Mouse (Mus musculus) heart, embryonic 15.5 days (tissue): ENCODE results near the gene Hsd11b1. TPM values are rescaled to one million over a fixed set of nuclear protein-coding genes. Genes with fewer than 3 reads are reported as not detected.

ENCODE experiments used
- ATAC-seq: fragments of 200-750 bp; cut with Nextera tagmentation; replicated peaks from 2 replicates; pipeline ENCODE4 v1.8.0; 2017; ENCODE audit warnings: low read depth, moderate TSS enrichment; ENCODE audit not compliant: insufficient number of reproducible peaks, insufficient read depth, low FRiP score
- H3K27ac ChIP-seq: fragments of 300-500 bp; sonication (generic); 2 replicates; pipeline ENCODE4 v1.5.1; 2015; ENCODE audit warnings: mild to moderate bottlenecking, inconsistent platforms
- H3K27me3 ChIP-seq: fragments of 300-500 bp; sonication (generic); 2 replicates; pipeline ENCODE4 v1.6.1; 2015; ENCODE audit warnings: inconsistent platforms
- H3K36me3 ChIP-seq: fragments of 300-500 bp; sonication (generic); 2 replicates; pipeline ENCODE4 v1.6.1; 2015; ENCODE audit warnings: mild to moderate bottlenecking, inconsistent platforms
- H3K4me1 ChIP-seq: fragments of 300-500 bp; sonication (generic); replicated peaks from 2 replicates; pipeline ENCODE4 v1.6.1; 2015; ENCODE audit warnings: inconsistent platforms
- H3K4me2 ChIP-seq: fragments of 300-500 bp; sonication (generic); 2 replicates; pipeline ENCODE4 v1.6.1; 2015; ENCODE audit warnings: inconsistent platforms, mild to moderate bottlenecking, moderate library complexity
- H3K4me3 ChIP-seq: fragments of 300-500 bp; sonication (generic); 2 replicates; pipeline ENCODE4 v1.5.1; 2015; ENCODE audit warnings: mild to moderate bottlenecking, inconsistent platforms
- H3K9ac ChIP-seq: fragments of 300-500 bp; sonication (generic); 2 replicates; pipeline ENCODE4 v1.6.1; 2015; ENCODE audit warnings: mild to moderate bottlenecking, inconsistent platforms
- H3K9me3 ChIP-seq: fragments of 300-500 bp; sonication (generic); replicated peaks from 2 replicates; pipeline ENCODE4 v1.6.1; 2016; ENCODE audit warnings: inconsistent platforms
- WGBS: fragments of 180-500 bp; shearing (Covaris S2); methylation state at CpG from one replicate; pipeline ENCODE4 v1.1.7; 2015; ENCODE audit warnings: mixed read lengths; 5-methylcytosine and 5-hydroxymethylcytosine counted together
- polyA plus RNA-seq: library from polyadenylated mRNA; unstranded; fragments of >200 nt; fragmentation: Nextera tagmentation; extraction: Ambion mirVana; gene quantifications from 2 replicates; pipeline ENCODE4 v1.2.1, GENCODE M21; 2015

Gene Hsd11b1
- polyA plus RNA-seq, 1 experiment from 2014 or later: 1.9 TPM

DNA sequence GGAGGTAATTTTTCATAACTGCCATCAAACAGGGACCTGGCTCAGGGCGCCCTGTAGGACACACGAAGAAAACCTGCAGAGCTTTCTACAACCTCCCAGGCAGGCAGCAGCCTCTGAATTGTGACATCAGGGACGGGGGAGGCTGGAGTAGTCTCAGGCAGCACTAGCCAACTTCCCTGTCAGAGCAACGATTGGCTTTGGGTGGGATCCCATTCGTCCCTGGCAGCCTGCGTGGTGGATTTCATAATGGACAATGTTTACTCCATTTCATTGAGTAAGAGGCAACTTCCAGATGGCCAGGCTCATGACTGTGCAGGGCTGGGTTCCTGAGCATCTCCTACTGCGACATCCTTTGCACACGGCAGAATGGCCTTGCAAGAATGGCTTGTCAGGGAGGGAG is 21.6 kb downstream of the Hsd11b1 start:
- H3K27me3 ChIP-seq: no peaks in the 10 kb centered on the region
- no peak overlapping the region for H3K9ac ChIP-seq
- H3K4me1 ChIP-seq: peaks cover 13% of the 10 kb centered on the region; the same call in 1 of the 2 replicates
- no peak overlapping the region for H3K4me2 ChIP-seq
- H3K27ac ChIP-seq: no peak overlapping the region
- H3K9me3 ChIP-seq: no peaks in the 10 kb centered on the region
- no peak for ATAC-seq
- H3K4me3 ChIP-seq: no peak overlapping the region
- 67% methylated on average over 8 of the region's 8 CpGs for WGBS
- no peaks in the 10 kb centered on the region for H3K36me3 ChIP-seq

GRCm38 (mm10) chr1:193241436-193241835 is 22.4 kb downstream of the Hsd11b1 start:
- no peak overlapping the region for H3K4me3 ChIP-seq
- WGBS: 92% methylated on average over 4 of the region's 4 CpGs

GRCm38 (mm10) chr1:193238426-193238825 is 25.4 kb downstream of the Hsd11b1 start:
- Histone ChIP-seq H3K4me2 (no peak overlapping the region), H3K4me3 (no peak overlapping the region), H3K9me3 (no peaks in the 10 kb centered on the region), H3K9ac (no peak overlapping the region), H3K27ac (no peak overlapping the region), H3K36me3 (no peaks in the 10 kb centered on the region), H3K27me3 (no peaks in the 10 kb centered on the region), H3K4me1 (peaks cover 6% of the 10 kb centered on the region; the same call in 1 of the 2 replicates)
- no peak for ATAC-seq
- WGBS: 50% methylated on average over 4 of the region's 4 CpGs

More at GRCm38 (mm10) chr1:193241436-193241835, 22.4 kb downstream of the Hsd11b1 start:
- Histone ChIP-seq H3K4me1 (peaks cover 13% of the 10 kb centered on the region; the same call in 1 of the 2 replicates), H3K9me3 (no peaks in the 10 kb centered on the region), H3K4me2 (no peak overlapping the region), H3K27ac (no peak overlapping the region), H3K36me3 (no peaks in the 10 kb centered on the region), H3K27me3 (no peaks in the 10 kb centered on the region), H3K9ac (no peak overlapping the region)
- no peak for ATAC-seq

DNA sequence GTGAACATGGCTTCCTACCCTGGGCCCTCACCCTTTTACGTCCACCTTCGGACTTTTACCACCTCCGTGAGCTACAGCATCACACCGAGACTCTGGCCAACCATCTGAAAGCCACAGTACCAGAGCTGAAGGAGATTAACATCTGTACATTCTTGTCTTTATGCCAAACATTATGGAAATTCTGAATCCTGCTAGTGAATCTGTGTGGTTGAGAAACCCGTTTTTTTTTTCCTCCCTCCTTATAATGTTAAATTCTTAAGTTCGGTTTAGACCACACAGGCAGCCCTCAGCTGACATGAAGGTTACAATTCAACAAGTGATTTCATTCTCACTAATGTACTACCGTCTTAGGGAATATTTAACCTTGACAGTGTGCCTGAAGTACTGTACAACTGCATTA is 28.9 kb downstream of the Hsd11b1 start:
- H3K4me3 ChIP-seq: no peak overlapping the region
- 73% methylated on average over 7 of the region's 7 CpGs for WGBS

GRCm38 (mm10) chr1:193234130-193234645 is 29.7 kb downstream of the Hsd11b1 start:
- H3K4me3 ChIP-seq: no peak overlapping the region
- 83% methylated on average over 2 of the region's 2 CpGs for WGBS
- H3K9ac ChIP-seq: no peak overlapping the region
- no peak overlapping the region for H3K27ac ChIP-seq
- H3K4me1 ChIP-seq: no peaks in the 10 kb centered on the region
- H3K9me3 ChIP-seq: no peaks in the 10 kb centered on the region
- no peak for ATAC-seq
- no peak overlapping the region for H3K4me2 ChIP-seq
- H3K36me3 ChIP-seq: no peaks in the 10 kb centered on the region
- no peaks in the 10 kb centered on the region for H3K27me3 ChIP-seq

More for the DNA sequence above, 28.9 kb downstream of the Hsd11b1 start:
- no peak for ATAC-seq
- H3K27ac ChIP-seq: no peak overlapping the region
- H3K36me3 ChIP-seq: no peaks in the 10 kb centered on the region
- H3K9me3 ChIP-seq: no peaks in the 10 kb centered on the region
- H3K4me1 ChIP-seq: no peaks in the 10 kb centered on the region
- H3K27me3 ChIP-seq: no peaks in the 10 kb centered on the region
- no peak overlapping the region for H3K4me2 ChIP-seq
- no peak overlapping the region for H3K9ac ChIP-seq

- WGBS: 75% methylated on average over 2 of the region's 2 CpGs
- Histone ChIP-seq H3K4me1 (no peaks in the 10 kb centered on the region), H3K9me3 (no peaks in the 10 kb centered on the region), H3K36me3 (no peaks in the 10 kb centered on the region), H3K9ac (no peak overlapping the region), H3K27me3 (no peaks in the 10 kb centered on the region), H3K4me2 (no peak overlapping the region), H3K4me3 (no peak overlapping the region), H3K27ac (no peak overlapping the region)
- no peak for ATAC-seq
Observed at GRCm38 (mm10) chr1:193232732-193233131, 31.1 kb downstream of the Hsd11b1 start.

DNA sequence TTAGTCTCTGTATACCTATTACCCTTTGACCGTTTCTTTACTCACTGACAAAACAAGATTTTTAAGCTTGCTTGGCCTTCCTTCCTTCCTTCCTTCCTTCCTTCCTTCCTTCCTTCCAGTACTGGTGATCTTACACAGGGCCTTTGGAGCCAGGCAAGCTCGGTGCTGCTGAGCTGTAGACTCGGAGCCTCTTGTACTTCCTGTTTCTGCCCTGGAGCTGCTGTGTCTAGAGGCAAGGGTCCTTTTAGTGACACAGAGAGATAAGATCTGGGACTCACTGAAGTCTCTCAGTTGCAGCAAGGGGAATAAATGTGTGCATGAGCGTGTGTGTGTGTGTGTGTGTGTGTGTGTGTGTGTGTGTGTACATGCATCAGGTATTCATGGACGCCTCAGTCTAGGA is 32.9 kb downstream of the Hsd11b1 start:
- 54% methylated on average over 5 of the region's 5 CpGs for WGBS
- H3K9ac ChIP-seq: no peak overlapping the region
- ATAC-seq: no peak

DNA sequence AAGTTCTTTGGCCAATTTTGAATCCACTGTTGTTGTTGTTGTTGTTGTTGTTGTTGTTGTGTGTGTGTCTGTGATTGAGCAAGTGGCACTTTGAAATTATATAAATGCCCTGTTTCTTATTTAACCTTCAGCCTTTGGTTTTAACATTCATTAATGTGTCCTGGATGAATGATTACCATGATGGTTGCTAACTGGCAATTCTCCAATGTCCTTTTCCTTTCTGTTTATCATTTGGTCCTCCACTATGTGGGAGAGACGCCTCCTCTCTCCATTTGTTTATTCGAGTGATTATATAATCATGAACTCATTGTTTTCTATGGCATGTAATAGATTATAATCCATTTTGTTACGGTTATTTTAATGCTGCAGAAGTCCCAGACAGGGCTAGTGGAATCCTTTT is 33.3 kb downstream of the Hsd11b1 start:
- no peak overlapping the region for H3K4me2 ChIP-seq
- no peak overlapping the region for H3K4me3 ChIP-seq
- no peaks in the 10 kb centered on the region for H3K9me3 ChIP-seq
- ATAC-seq: no peak
- no peak overlapping the region for H3K9ac ChIP-seq
- no peaks in the 10 kb centered on the region for H3K36me3 ChIP-seq
- H3K27ac ChIP-seq: no peak overlapping the region
- no peaks in the 10 kb centered on the region for H3K27me3 ChIP-seq
- 53% methylated on average over 3 of the region's 3 CpGs for WGBS
- H3K4me1 ChIP-seq: no peaks in the 10 kb centered on the region

More for the DNA sequence above, 32.9 kb downstream of the Hsd11b1 start:
- Histone ChIP-seq H3K4me2 (no peak overlapping the region), H3K9me3 (no peaks in the 10 kb centered on the region), H3K27me3 (no peaks in the 10 kb centered on the region), H3K4me1 (no peaks in the 10 kb centered on the region), H3K36me3 (no peaks in the 10 kb centered on the region), H3K27ac (no peak overlapping the region), H3K4me3 (no peak overlapping the region)

DNA sequence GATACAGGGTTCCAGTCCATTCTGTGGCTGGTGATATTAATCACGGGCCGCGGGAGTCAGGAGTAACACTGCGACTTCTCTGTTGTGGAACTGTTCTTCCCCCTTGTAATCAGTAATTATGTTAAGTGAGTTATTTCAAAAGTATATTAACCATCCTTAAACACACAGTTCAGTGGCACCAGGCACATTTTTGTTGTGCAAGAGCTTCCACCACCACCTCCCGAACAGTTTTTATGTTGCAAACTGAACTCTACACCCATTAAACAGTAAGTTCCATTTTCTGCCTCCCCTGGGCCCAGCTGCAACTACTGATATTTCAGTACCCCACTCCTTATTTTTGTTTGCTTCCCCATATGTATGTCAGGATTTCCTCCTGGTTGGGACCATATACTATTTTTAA is 34.3 kb downstream of the Hsd11b1 start:
- 91% methylated on average over 5 of the region's 5 CpGs for WGBS
- Histone ChIP-seq H3K9ac (no peak overlapping the region), H3K27ac (no peak overlapping the region), H3K36me3 (no peaks in the 10 kb centered on the region), H3K27me3 (no peaks in the 10 kb centered on the region), H3K4me3 (no peak overlapping the region), H3K4me1 (no peaks in the 10 kb centered on the region), H3K9me3 (no peaks in the 10 kb centered on the region), H3K4me2 (no peak overlapping the region)
- no peak for ATAC-seq

GRCm38 (mm10) chr1:193227537-193227936 is 36.3 kb downstream of the Hsd11b1 start:
- WGBS: 81% methylated on average over 4 of the region's 4 CpGs
- no peak overlapping the region for H3K27ac ChIP-seq
- no peak for ATAC-seq

DNA sequence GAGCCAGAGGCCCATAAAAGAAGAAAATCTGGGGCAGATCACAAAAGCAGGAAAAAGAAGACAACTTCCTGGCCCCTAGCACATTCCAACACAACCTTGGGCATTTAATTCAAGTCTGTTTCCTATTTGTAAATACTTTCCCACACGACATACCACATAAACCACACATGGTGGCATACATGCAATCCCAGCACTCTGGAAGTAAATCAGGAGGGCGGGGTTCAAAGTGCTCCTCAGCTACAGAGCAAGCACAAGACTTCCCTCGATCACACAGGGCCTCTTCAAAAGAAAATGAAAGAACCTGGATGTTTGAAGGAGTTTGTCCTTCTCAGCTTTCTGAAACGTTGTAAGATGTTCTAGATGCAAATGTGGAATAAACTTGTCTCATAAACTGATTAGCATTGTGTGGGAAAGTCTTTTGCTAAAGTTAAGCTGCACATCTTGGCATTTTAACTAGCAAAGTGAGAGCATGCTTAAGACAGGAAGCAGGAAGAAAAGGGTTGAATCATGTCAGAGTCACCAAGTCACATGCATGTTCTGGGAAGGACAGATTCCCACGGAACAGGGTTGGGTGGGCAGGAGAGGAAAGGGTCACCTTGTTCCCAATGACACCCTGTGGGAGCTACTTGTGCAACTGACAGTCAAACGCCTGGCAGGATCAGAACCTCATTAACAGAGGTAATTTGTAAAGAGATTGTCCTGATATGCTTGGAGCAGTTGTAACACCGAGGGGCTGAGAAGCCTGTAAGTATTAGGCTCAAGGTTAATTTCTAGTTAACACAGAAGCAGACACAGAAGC is 37.0 kb downstream of the Hsd11b1 start:
- Histone ChIP-seq H3K36me3 (no peaks in the 10 kb centered on the region), H3K27ac (no peak overlapping the region), H3K4me3 (no peak overlapping the region), H3K9me3 (no peaks in the 10 kb centered on the region), H3K4me1 (no peaks in the 10 kb centered on the region), H3K27me3 (no peaks in the 10 kb centered on the region), H3K4me2 (no peak overlapping the region), H3K9ac (no peak overlapping the region)
- 38% methylated on average over 7 of the region's 7 CpGs for whole genome bisulfite sequencing
- no peak for ATAC-seq

More at GRCm38 (mm10) chr1:193227537-193227936, 36.3 kb downstream of the Hsd11b1 start:
- Histone ChIP-seq H3K4me3 (no peak overlapping the region), H3K9ac (no peak overlapping the region), H3K9me3 (no peaks in the 10 kb centered on the region), H3K4me2 (no peak overlapping the region), H3K4me1 (no peaks in the 10 kb centered on the region), H3K27me3 (no peaks in the 10 kb centered on the region), H3K36me3 (no peaks in the 10 kb centered on the region)

DNA sequence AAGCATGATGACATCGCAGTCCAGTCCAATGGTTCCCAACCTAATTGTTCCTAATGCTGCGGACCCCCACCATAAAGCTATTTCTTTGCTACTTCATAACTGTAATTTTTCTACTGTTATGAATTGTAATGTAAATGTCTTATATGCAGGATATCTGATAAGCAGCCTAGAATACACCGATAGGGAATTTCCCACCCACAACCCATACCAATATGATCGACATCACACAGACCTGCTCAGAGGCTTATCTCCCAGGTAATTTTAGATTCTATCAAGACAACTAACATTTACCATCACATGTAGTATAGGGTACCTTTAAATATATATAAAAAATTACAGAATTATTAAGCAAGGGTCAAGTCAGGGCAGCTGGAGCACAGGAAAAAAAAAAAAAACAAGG is 37.8 kb downstream of the Hsd11b1 start:
- no peak overlapping the region for H3K27ac ChIP-seq
- no peak overlapping the region for H3K4me2 ChIP-seq
- no peaks in the 10 kb centered on the region for H3K4me1 ChIP-seq
- ATAC-seq: no peak
- no peaks in the 10 kb centered on the region for H3K36me3 ChIP-seq
- no peak overlapping the region for H3K9ac ChIP-seq
- 81% methylated on average over 4 of the region's 4 CpGs for WGBS
- H3K9me3 ChIP-seq: no peaks in the 10 kb centered on the region
- no peak overlapping the region for H3K4me3 ChIP-seq
- no peaks in the 10 kb centered on the region for H3K27me3 ChIP-seq
